Mouse (Mus musculus) ES-E14 (cell line): Measurements from ENCODE around the gene Inpp5k.

Experiments used
- CHD2 ChIP-seq: IDR thresholded peaks from 2 replicates; pipeline ENCODE4 v1.6.1; 2014; ENCODE audit warnings: mild to moderate bottlenecking, low read depth, low read length, inconsistent platforms
- MAFK ChIP-seq: IDR thresholded peaks from 2 replicates; pipeline ENCODE4 v1.6.1; 2014; ENCODE audit warnings: mild to moderate bottlenecking, low read depth, low read length, inconsistent platforms; ENCODE audit not compliant: insufficient read depth

- TF ChIP-seq MAFK (no peak), CHD2 (no peak)
Measured at GRCm38 (mm10) chr11:75671426-75672180, 40.8 kb downstream of the Inpp5k start.
